9 mouse cellular contexts compared by ENCODE assay signal in genomic region chr5:89223744-89224368, GRCm38 (mm10).
DNase-seq lines count a peak whose midpoint lies in the region; ATAC-seq and TF ChIP-seq lines count a peak whose summit lies in the region.
"Had no signal": no experiment of that assay in that cellular context is flagged by ENCODE, and none has a peak within 500 bp of the region (broad histone marks: within the 10 kb centered on the region; RNA-seq: fewer than 3 reads in every experiment).

No protein-coding gene starts in this region.

- H3K4me2 ChIP-seq in forebrain, embryonic 12.5 days: no peak overlapping the region; the same call in 1 of the 2 replicates
- H3K4me2 ChIP-seq in midbrain, postnatal 0 days (ENCODE audit: low read depth, low read length, poor library complexity, severe bottlenecking): no peak overlapping the region
- no peak overlapping the region for H3K4me2 ChIP-seq in midbrain, embryonic 13.5 days (replicated peaks)
- H3K4me2 ChIP-seq in limb, embryonic 12.5 days: peak overlapping the region; percentile 47

- no peak overlapping the region for H3K4me3 ChIP-seq in forebrain, embryonic 12.5 days (replicated peaks)
- no peak overlapping the region for H3K4me3 ChIP-seq in forebrain, embryonic 10.5 days
- H3K4me3 ChIP-seq in midbrain, postnatal 0 days (ENCODE audit: low read depth, low read length): no peak overlapping the region
- no peak overlapping the region for H3K4me3 ChIP-seq in midbrain, embryonic 13.5 days (replicated peaks)
- no peak overlapping the region for H3K4me3 ChIP-seq in limb, embryonic 12.5 days (replicated peaks)

- WGBS in forebrain, embryonic 12.5 days: 66% methylated on average over 9 of the region's 9 CpGs
- 82% methylated on average over 9 of the region's 9 CpGs for WGBS in forebrain, embryonic 10.5 days
- WGBS in midbrain, postnatal 0 days: 71% methylated on average over 9 of the region's 9 CpGs
- WGBS in midbrain, embryonic 13.5 days: 82% methylated on average over 9 of the region's 9 CpGs
- WGBS in limb, embryonic 12.5 days: 32% methylated on average over 9 of the region's 9 CpGs

- peak; percentile 48; the same call in 1 of the 2 replicates for ATAC-seq in forebrain, embryonic 12.5 days (ENCODE audit: low FRiP score)
- ATAC-seq in midbrain, postnatal 0 days (ENCODE audit: low FRiP score): no peak
- no peak for ATAC-seq in midbrain, embryonic 13.5 days
- ATAC-seq in limb, embryonic 12.5 days (ENCODE audit: insufficient number of reproducible peaks, insufficient read depth, low FRiP score, low TSS enrichment, low read depth): peak; percentile 6; the same call in 1 of the 2 replicates
- no peak for ATAC-seq in erythroblast, adult 5-6 weeks (replicated peaks; ENCODE audit: low FRiP score, poor library complexity, severe bottlenecking)

- H3K27ac ChIP-seq in forebrain, embryonic 12.5 days: no peak overlapping the region
- no peak overlapping the region for H3K27ac ChIP-seq in forebrain, embryonic 10.5 days
- H3K27ac ChIP-seq in midbrain, postnatal 0 days (ENCODE audit: low read depth, low read length): no peak overlapping the region
- H3K27ac ChIP-seq in midbrain, embryonic 13.5 days: no peak overlapping the region
- H3K27ac ChIP-seq in limb, embryonic 12.5 days: no peak overlapping the region

- H3K9me3 ChIP-seq in forebrain, embryonic 12.5 days: no peaks in the 10 kb centered on the region
- no peaks in the 10 kb centered on the region for H3K9me3 ChIP-seq in forebrain, embryonic 10.5 days
- no peaks in the 10 kb centered on the region for H3K9me3 ChIP-seq in midbrain, postnatal 0 days (ENCODE audit: low read length)
- H3K9me3 ChIP-seq in midbrain, embryonic 13.5 days: no peaks in the 10 kb centered on the region
- H3K9me3 ChIP-seq in limb, embryonic 12.5 days: no peaks in the 10 kb centered on the region

- no peak overlapping the region for H3K9ac ChIP-seq in forebrain, embryonic 12.5 days
- H3K9ac ChIP-seq in midbrain, postnatal 0 days (replicated peaks; ENCODE audit: low read length, poor library complexity, severe bottlenecking): no peak overlapping the region
- H3K9ac ChIP-seq in midbrain, embryonic 13.5 days (replicated peaks): no peak overlapping the region
- H3K9ac ChIP-seq in limb, embryonic 12.5 days (replicated peaks): no peak overlapping the region

- peaks cover 4% of the 10 kb centered on the region; the same call in 1 of the 2 replicates for H3K4me1 ChIP-seq in forebrain, embryonic 12.5 days
- H3K4me1 ChIP-seq in forebrain, embryonic 10.5 days: peaks cover 16% of the 10 kb centered on the region
- no peaks in the 10 kb centered on the region for H3K4me1 ChIP-seq in midbrain, postnatal 0 days (ENCODE audit: insufficient read depth, low read length)
- no peaks in the 10 kb centered on the region for H3K4me1 ChIP-seq in midbrain, embryonic 13.5 days (replicated peaks)
- H3K4me1 ChIP-seq in limb, embryonic 12.5 days (replicated peaks): peaks cover 15% of the 10 kb centered on the region

- H3K27me3 ChIP-seq in forebrain, embryonic 12.5 days: no peaks in the 10 kb centered on the region
- no peaks in the 10 kb centered on the region for H3K27me3 ChIP-seq in forebrain, embryonic 10.5 days (ENCODE audit: poor library complexity, severe bottlenecking)
- no peaks in the 10 kb centered on the region for H3K27me3 ChIP-seq in midbrain, postnatal 0 days (ENCODE audit: insufficient read depth, low read length)
- H3K27me3 ChIP-seq in midbrain, embryonic 13.5 days: no peaks in the 10 kb centered on the region
- H3K27me3 ChIP-seq in limb, embryonic 12.5 days: peaks cover 3% of the 10 kb centered on the region

- TF ChIP-seq CTCF in midbrain, postnatal 0 days (IDR thresholded peaks at IDR 0.05): no peak

- no peaks in the 10 kb centered on the region for H3K36me3 ChIP-seq in forebrain, embryonic 12.5 days (replicated peaks)
- H3K36me3 ChIP-seq in forebrain, embryonic 10.5 days (replicated peaks): no peaks in the 10 kb centered on the region
- H3K36me3 ChIP-seq in midbrain, postnatal 0 days (ENCODE audit: insufficient read depth, low read length): no peaks in the 10 kb centered on the region
- H3K36me3 ChIP-seq in midbrain, embryonic 13.5 days: no peaks in the 10 kb centered on the region
- no peaks in the 10 kb centered on the region for H3K36me3 ChIP-seq in limb, embryonic 12.5 days

- no peak for DNase-seq in forebrain, embryonic 10.5 days (ENCODE audit: extremely low spot score, low spot score)
- peak; percentile 47 for DNase-seq in midbrain, postnatal 0 days (ENCODE audit: low spot score)
- DNase-seq in kidney, postnatal 14 days: peak; percentile 44
- DNase-seq in Muller cell, postnatal 12 days (ENCODE audit: inconsistent ontology term): no peak
- DNase-seq: lung, postnatal 36 days had no signal

Comparison
In these comparisons a context has a peak if more than half of its experiments do, and no peak if none do; other contexts are left out.
1. ATAC-seq: peak in forebrain, embryonic 12.5 days (single experiment) and limb, embryonic 12.5 days (single experiment); none in midbrain, postnatal 0 days (single experiment), midbrain, embryonic 13.5 days (single experiment) and erythroblast, adult 5-6 weeks (single experiment).
2. DNase-seq: peak in midbrain, postnatal 0 days (single experiment) and kidney, postnatal 14 days (single experiment); none in forebrain, embryonic 10.5 days (single experiment) and Muller cell, postnatal 12 days (single experiment).